Mouse (Mus musculus): ENCODE data around the gene Lonp2. TPM values are rescaled to one million over a fixed set of nuclear protein-coding genes. Genes with fewer than 3 reads are reported as not detected.

Gene Lonp2
- polyA plus RNA-seq, 1 experiment, result 27.8 TPM

DNA sequence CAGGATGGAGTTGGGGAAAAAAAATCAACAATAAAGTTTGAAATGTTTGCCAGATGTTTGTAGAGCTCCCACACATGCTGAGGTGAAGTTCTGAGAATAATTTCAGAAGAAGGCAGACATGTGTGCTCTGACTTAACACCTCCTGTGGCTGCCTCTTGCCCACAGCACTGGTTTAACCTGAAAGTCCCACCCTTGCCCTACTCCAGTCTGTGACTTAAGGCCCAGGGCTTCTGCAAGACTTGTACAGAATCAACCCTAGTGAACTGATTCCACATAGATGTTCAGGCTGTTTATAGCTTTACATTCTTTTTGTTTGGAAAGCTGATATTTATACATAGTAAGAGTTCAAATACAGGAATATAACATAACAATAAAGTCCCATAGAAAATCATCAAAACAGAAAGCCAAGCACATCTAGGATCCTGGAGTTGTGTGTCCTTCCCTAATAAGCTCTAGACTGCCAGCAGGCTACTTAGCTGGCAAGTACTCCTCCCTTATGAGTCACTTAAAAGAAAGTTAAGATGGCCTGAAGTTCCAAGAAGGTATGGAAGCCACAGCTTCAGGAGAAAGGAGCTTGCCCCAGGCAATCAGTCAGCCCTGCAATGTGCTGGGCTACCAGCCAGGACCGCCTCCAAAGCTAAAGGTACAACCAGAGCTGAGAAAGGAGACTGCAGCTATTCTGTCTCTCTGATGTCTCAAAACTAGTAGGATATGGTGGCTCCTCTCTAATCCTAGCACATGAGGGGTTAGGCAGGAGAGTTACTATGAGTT is 146.3 kb downstream of the Lonp2 start:
- TF ChIP-seq CTCF (IDR thresholded peaks at IDR 0.05; ENCODE audit: low read depth, low read length), result no peak
- no peak for TF ChIP-seq POLR2A (IDR thresholded peaks at IDR 0.05; ENCODE audit: borderline replicate concordance, low read depth, low read length)
- Histone ChIP-seq H3K27ac (ENCODE audit: insufficient read depth, low read depth, low read length) (no peak overlapping the region), H3K4me1 (ENCODE audit: control insufficient read depth, insufficient read depth, low read length) (peaks cover 41% of the 10 kb centered on the region), H3K4me3 (ENCODE audit: insufficient read depth, low read length) (no peak overlapping the region)

Other genes starting within 250 kb of the Lonp2 start
- not detected in 2 replicates for gene Abcc12, start 43.4 kb upstream of the Lonp2 start, polyA plus RNA-seq (2012; ENCODE audit: insufficient read depth, insufficient read length, missing spikeins)
- 0.91 TPM in 1 of 2 replicates, not detected in the other for gene Gm10638, start 121.7 kb downstream of the Lonp2 start, polyA plus RNA-seq (2012; ENCODE audit: insufficient read depth, insufficient read length, missing spikeins)
- 11.1 and 11.8 TPM in 2 replicates for gene Siah1a, start 121.9 kb downstream of the Lonp2 start, polyA plus RNA-seq (2012; ENCODE audit: insufficient read depth, insufficient read length, missing spikeins)

All from bone marrow macrophage, adult 2 months (primary cell).